Mouse (Mus musculus): ENCODE results near the gene Kif19a. TPM values are rescaled to one million over a fixed set of nuclear protein-coding genes. Genes with fewer than 3 reads are reported as not detected.

The Kif19a gene
- 0.96 and 3.2 TPM in 2 replicates for polyA plus RNA-seq (2012; rRNA removed)

DNA sequence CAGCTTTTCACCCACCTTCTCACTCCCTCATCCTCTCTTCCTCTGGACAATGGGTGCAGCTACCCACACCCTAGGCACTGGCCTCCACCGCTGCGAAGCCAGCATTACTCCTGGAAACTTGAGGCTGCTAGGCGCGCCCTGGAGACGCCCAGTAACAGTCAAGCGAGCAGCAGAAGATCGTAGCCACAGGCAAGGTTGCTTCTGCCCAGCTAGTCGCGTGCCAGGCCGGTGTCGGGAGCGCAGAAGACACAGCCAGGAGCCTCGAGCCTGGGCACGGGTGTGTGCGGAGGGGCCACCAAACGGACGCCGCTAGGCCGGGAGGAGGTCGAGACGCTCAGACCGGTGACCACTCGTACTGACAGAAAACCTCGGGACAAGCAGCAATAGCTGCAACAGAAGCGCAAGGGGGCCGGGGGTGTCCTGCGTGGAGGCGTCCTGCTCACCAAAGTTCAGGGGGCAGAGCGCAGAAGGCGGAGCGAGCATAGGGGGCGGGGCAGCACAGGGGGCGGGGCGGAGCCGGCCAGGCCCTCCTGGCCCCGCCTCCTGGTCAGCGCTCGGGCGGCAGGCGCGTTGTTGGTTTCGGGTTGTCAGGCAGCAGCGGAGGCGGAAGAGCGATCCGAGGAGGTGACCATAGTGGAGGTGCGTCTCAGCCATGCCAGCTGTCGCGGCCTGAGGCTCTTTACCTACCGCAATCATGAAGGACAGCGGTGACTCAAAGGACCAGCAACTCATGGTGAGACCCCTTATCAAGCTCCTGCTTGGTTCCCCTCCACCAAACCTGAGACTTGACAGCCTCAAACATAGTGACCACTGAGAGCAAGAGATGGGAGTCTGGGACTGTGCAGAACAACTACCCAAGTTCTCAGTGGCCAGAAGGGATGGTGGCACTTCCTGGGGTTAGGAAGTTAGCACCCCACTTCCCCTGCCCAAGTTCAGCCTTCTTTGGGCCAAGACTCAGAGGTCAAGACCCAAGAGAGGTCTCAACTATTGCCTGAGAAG is at the start of gene Kif19a:
Gene Kif19a (plus strand): TSS at position 569 of the 999 bp plus-strand sequence.

DNA sequence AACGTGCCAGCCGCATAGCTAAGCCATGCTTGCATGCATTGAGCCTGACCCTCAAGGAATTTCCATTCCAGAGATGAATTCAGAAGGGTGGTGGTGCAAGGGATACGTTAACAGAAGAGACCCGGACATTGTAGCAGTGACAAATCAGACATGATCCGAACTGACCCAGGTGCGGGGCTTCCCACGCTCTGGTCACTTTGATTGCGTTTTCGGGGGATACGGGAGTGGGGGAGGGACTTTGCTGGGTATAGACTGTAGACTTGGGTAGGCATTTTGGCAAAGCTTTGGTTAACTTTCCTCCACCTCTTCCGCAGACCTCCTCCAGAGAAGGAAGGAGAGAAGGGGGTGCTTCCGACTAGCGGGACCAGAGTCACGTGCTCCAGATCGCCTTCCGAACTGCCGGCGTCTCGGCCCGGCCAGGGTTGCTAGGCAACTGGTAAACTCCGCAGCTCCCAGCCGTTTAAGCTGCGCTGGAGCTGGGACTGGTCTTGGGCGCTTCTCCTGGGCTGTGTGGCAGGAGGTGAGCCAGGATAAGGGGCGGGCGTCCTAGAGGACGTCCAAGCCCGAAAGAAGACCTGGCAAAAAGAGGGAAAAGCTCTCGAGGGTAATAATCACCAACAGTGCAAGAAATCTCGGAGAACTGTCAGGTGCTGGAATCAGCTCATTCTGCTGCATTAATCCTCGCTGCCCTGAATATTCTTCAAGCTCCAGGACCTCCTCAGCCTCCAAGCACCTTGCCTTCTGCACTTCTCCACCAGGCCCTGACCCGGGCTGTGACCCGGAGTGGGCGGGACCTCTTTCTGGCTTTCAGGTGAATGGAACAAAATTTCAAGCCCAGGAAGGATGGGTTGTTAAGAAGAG is 38.0 kb upstream of the Kif19a start, which contains the start of gene Dnaic2:
Gene Dnaic2 (plus strand): TSS at position 444 of the 861 bp plus-strand sequence.

DNA sequence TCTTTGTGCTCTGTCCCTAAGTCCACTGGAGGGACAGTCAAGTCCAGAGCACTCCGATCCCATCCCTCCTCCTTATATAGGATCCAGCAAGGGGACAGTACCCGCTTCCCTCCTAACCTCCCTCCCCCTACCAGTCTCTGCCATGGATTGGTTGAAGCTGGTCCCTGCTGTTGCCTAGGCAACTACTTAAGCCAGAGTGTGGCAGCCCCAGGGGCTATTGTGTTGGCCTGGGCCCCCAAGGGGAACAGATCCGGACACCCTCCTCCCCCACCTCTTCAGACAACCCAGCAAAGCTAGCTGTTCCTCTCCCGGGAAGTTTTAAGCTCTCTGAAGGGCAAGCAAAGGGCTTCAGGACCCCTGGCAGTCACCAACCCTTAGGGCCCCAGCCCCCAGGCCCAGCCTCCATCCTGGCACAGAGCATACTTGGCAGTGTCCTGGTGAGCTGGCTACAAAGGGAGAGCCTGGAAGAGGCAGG is 30.7 kb downstream of the Kif19a start, which contains the start of gene Btbd17:
Gene Btbd17 (minus strand): TSS at position 98 of the 475 bp plus-strand sequence.

DNA sequence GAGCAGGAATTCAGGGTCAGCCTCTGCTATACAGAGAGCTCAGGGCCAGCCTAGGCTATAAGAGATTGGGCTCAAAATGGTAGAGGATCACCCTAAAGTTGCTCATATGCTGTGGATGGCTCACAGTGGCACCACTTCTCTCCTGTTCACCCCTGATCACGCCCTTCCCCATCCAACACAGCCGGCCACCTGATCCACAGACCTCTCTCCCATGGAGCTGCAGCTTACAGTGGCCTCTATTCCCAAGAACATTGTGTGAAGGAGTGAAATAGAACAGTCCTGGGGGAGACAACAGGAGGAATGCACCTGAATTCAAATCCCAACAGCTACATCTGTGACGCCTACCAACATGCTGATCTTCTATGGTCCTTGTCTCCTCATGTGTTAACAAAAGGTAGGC is 33.4 kb downstream of the Kif19a start, which contains the start of gene Gpr142:
Gene Gpr142 (plus strand): TSS at position 301 of the 400 bp plus-strand sequence.

Other genes with a start within 250 kb of the Kif19a start
- gene Rpl38, start 96.9 kb upstream of the Kif19a start, polyA plus RNA-seq (2012; rRNA removed) = 2,098 and 2,193 TPM in 2 replicates
- 15.4 and 15.6 TPM in 2 replicates for gene Ttyh2, start 90.0 kb upstream of the Kif19a start, polyA plus RNA-seq (2012; rRNA removed)
- 2.7 and 2.8 TPM in 2 replicates for gene Dnaic2, start 38.0 kb upstream of the Kif19a start, polyA plus RNA-seq (2012; rRNA removed)
- gene Btbd17, start 30.6 kb downstream of the Kif19a start, polyA plus RNA-seq (2012; rRNA removed) = 29.3 and 36.3 TPM in 2 replicates
- 0.11 TPM in 1 of 2 replicates, not detected in the other for gene Gpr142, start 33.5 kb downstream of the Kif19a start, polyA plus RNA-seq (2012; rRNA removed)
- 5.5 and 10.6 TPM in 2 replicates for gene Gprc5c, start 85.8 kb downstream of the Kif19a start, polyA plus RNA-seq (2012; rRNA removed)
- 0.64 and 0.79 TPM in 2 replicates for gene Cd300a, start 124.7 kb downstream of the Kif19a start, polyA plus RNA-seq (2012; rRNA removed)
- 0.18 and 0.23 TPM in 2 replicates for gene Cd300lb, start 169.0 kb downstream of the Kif19a start, polyA plus RNA-seq (2012; rRNA removed)
- 0.09 TPM in 1 of 2 replicates, not detected in the other for gene Cd300c, start 203.8 kb downstream of the Kif19a start, polyA plus RNA-seq (2012; rRNA removed)
- 0.10 and 0.11 TPM in 2 replicates for gene Cd300ld, start 224.5 kb downstream of the Kif19a start, polyA plus RNA-seq (2012; rRNA removed)
- gene Cd300c2, start 236.5 kb downstream of the Kif19a start, polyA plus RNA-seq (2012; rRNA removed) = 0.91 and 1.1 TPM in 2 replicates

All from central nervous system, embryonic 14 days (tissue).